Mouse (Mus musculus): Measurements from ENCODE around the gene Vmn1r225. TPM values are rescaled to one million over a fixed set of nuclear protein-coding genes. Genes with fewer than 3 reads are reported as not detected.
"Not testable (repeated sequence)": the region's sequence is repeated elsewhere in the genome, so short reads cannot be mapped to it uniquely, and the experiment has no call there.

Vmn1r225 gene
- not detected for total RNA-seq (2021)
- long read RNA-seq, experiment 1: 0 reads
- long read RNA-seq, experiment 2: 0 reads

- H3K27ac ChIP-seq: no peak within 1 kb of the TSS
- H3K4me3 ChIP-seq: no peak within 1 kb of the TSS
- no peak for TF ChIP-seq CTCF (IDR thresholded peaks at IDR 0.05)
- intact Hi-C loops (cut with DNase I): no loop called here
- DNase-seq (ENCODE audit: extremely low spot score in 1 of 2, low spot score in 2 of 2): no peak
Observed at GRCm38 (mm10) chr17:20497858-20498257, at the start of gene Vmn1r225. TSS of gene Vmn1r225 (plus strand) at chr17:20498158.

- intact Hi-C loops (cut with DNase I): no loop called here
- DNase-seq (ENCODE audit: extremely low spot score in 1 of 2, low spot score in 2 of 2): no peak
- Histone ChIP-seq H3K27ac (no peak overlapping the region), H3K4me3 (no peak overlapping the region)
- TF ChIP-seq CTCF (IDR thresholded peaks at IDR 0.05): no peak
Observed at GRCm38 (mm10) chr17:20473311-20473710, 24.6 kb upstream of the Vmn1r225 start.

DNA sequence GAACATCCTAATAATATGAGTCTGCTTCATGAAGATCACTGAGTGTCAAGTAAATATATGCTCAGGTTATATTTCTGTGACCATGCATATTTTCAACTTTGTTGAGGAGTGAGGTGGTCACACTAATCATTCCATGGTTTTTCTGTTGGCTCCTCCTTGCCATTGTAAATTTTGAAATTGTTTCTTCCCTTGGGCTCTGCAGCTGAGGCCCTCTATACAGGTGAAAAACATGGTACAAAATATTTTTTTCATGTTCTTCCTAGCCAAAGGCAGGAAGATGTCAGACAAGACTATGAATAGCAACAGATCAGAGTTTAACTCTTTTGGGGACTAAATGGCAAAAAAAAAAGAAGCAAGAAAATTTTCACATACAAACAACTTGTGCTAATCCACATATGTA lies 16.7 kb upstream of the Vmn1r225 start, which contains the start of gene Vmn2r108:
TSS of gene Vmn2r108 (minus strand) at position 101 of the 400 bp plus-strand sequence.
- intact Hi-C loops (cut with DNase I): no loop called here
- DNase-seq (ENCODE audit: extremely low spot score in 1 of 2, low spot score in 2 of 2): no peak
- TF ChIP-seq CTCF (IDR thresholded peaks at IDR 0.05): no peak

GRCm38 (mm10) chr17:20508247-20508646 lies 10.3 kb downstream of the Vmn1r225 start:
- DNase-seq (ENCODE audit: extremely low spot score in 1 of 2, low spot score in 2 of 2); H3K4me3 ChIP-seq; intact Hi-C loops (cut with DNase I): not testable (repeated sequence)

More for the DNA sequence above, 16.7 kb upstream of the Vmn1r225 start, which contains the start of gene Vmn2r108:
- H3K4me3 ChIP-seq: no peak within 1 kb of the TSS
- no peak within 1 kb of the TSS for H3K27ac ChIP-seq

More at GRCm38 (mm10) chr17:20508247-20508646, 10.3 kb downstream of the Vmn1r225 start:
- H3K27ac ChIP-seq: not testable (repeated sequence)

Other genes with a start within 250 kb of the Vmn1r225 start
- gene Vmn2r106, start 212.6 kb upstream of the Vmn1r225 start, total RNA-seq (2021): not detected
- not detected for gene Vmn2r107, start 152.9 kb upstream of the Vmn1r225 start, total RNA-seq (2021)
- not detected for gene Vmn1r224, start 84.0 kb upstream of the Vmn1r225 start, total RNA-seq (2021)
- gene Vmn2r108, start 16.8 kb upstream of the Vmn1r225 start, total RNA-seq (2021): not detected
- gene Vmn2r109, start 66.6 kb downstream of the Vmn1r225 start, total RNA-seq (2021): not detected
- gene Vmn2r110, start 98.3 kb downstream of the Vmn1r225 start, total RNA-seq (2021): not detected
- not detected for gene Fpr-rs3, start 126.7 kb downstream of the Vmn1r225 start, total RNA-seq (2021)
- gene Vmn1r226, start 184.7 kb downstream of the Vmn1r225 start, total RNA-seq (2021): not detected
- not detected for gene Vmn1r227, start 231.7 kb downstream of the Vmn1r225 start, total RNA-seq (2021)

Measured in left cerebral cortex, adult 2 months (tissue).